Mouse (Mus musculus): Measurements from ENCODE around the gene Ttc33. TPM values are rescaled to one million over a fixed set of nuclear protein-coding genes. Genes with fewer than 3 reads are reported as not detected.
"Not testable (repeated sequence)": the region's sequence is repeated elsewhere in the genome, so short reads cannot be mapped to it uniquely, and the experiment has no call there.

Ttc33 gene
- polyA plus RNA-seq, 1 experiment from 2014 or later: 43.6 TPM

DNA sequence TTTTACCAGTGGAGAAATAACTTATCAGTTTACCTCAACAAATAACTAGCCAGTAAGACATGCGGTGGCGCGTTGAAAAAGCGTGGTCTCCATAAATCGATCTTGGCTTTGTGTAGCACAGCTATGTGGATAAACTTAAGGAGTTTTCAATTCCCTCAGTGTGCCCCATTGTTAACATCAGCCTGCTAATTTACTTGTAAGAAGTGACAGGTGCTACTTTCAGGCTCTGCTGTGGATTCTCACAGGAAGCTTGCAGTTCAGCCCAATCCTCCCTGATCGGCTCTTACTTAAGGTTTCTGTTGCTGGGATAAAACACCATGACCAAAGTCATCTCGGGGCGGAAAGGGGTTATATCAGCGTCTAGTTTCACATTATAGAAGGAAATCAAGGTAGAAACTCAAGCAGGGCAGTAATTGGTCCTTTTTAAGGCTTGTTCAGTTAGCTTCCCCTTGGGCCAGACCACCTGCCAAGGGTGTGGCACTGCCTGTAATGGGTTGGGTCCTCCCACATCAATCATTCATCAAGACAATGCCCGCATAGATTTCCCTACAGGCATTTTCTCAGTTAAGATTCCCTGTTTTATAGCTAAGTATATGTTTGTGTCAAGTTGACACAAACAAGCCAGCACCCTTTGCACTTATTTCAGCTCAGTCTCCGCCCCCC lies 526 bp upstream of the Ttc33 start:
- DNase-seq (ENCODE audit: low spot score): peak; percentile 18

DNA sequence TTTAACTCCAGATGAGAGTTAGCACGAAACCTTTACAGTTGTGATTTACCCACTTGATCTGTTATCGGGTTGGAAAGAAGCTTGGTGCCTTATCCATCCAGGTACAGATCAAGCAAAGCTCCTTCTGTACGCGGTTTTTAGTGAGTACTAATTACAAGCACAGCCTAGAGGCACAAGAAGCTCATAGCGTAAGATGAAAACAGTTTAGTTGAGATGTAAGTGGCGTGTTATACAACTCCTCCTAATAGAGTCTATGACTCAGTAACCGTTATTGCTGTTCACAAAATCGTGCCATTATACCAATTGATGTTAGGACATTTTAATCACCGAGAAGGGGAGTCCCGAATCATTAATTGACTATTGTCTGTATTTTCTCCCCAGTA lies 959 bp downstream of the Ttc33 start:
- DNase-seq (ENCODE audit: low spot score): no peak

DNA sequence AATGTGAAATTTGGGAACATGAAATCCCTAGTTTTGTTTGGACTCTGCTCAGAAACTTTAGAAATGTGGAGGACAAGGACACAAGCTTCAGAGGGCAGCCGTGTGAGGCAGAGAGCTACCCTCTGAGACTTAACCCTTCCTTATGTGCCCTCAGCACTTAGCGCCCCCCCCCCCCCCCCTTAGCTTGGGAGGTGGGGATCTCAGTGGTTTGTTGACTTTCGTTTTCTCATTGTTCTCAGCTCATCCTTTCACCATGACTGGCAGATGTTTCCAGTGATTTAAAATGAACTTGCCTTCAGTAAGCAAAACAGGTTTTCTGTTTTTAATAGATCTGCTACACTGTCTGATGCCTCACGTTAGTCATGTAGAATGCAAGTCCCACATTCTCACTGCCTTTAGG lies 1.8 kb downstream of the Ttc33 start:
- no peak for DNase-seq (ENCODE audit: low spot score)

DNA sequence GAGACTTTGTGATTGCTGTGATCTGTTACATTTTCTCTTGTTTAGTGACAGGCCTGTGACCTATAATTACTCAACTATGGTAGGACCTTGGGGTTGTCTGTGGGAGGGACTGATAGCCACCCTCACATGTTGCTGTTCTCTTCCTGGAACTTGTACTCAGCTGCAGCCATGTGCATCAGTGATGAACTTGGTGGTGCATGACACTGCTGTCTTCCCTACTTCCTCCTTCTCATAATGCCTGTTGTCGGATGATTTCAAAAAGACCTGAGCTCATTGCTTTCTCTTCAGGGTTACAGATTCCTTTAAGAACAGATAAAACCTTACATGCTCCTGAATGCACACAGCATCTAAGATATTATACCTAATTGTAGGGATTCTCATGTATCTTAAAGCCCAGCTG lies 2.7 kb downstream of the Ttc33 start:
- no peak for DNase-seq (ENCODE audit: low spot score)

DNA sequence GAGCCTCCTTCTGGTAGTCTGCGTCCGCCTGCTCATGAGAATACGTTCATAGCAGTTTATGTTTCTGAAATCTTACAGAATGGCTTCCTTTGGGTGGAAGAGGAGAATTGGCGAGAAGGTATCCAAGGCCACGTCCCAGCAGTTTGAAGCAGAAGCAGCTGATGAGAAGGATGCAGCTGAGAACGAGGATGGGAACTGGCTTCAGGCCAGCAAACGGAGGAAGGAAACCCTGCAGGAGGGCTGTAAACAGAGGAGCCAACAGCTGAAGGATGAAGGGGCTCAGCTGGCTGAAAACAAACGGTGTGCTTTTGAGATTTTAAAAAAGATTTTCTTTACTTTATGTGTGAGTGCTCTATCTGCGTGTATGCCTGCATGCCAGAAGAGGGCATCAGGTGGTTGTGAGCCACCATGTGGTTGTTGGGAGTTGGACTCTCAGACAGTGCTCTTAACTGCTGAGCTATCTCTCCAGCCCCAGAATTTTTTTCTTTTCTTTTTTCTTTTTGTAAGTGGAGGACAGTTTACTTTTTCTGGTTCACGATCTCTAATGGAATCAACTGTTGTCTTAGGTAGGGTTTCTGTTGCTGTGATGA lies 4.3 kb downstream of the Ttc33 start:
- peak; percentile 10 for DNase-seq (ENCODE audit: low spot score)

DNA sequence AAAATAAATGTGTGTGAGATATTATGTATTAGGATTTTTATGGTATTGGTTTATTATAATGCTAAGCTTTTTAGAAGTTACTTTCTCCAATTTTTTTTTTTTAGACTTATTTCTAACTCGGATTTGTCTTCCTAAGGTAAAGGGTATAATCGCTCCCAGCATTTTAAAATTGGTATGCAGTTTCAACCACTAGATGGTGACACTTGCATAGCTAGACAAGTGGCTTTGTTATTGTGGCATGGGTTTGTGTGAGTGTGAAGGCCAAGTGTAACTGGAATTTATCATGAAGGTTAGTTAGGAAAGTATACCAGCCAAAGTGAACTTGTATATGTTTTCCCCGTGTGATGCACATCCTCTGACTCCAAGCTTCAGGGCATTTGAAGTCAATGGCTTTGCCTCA lies 8.5 kb downstream of the Ttc33 start:
- peak; percentile 19 for DNase-seq (ENCODE audit: low spot score)

DNA sequence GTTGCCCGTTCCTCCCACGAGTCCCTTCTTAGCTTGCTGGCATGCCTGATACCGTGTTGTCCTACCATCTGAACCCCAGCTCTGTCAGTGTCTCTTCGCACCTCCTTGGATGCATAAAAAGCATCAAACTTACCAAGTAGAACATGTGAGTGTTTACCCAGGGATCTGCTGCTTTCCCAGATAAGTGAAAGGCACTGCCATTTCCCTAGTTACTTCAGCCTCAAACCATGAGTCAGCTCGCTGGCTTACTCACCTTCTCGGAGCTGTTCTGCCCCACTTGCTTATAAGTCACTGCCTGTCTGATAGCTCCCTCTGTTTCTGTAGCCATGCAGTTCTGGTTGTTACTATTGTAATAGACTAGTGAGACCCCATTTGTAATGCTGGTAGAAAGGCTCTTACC lies 9.1 kb downstream of the Ttc33 start:
- DNase-seq (ENCODE audit: low spot score): no peak

DNA sequence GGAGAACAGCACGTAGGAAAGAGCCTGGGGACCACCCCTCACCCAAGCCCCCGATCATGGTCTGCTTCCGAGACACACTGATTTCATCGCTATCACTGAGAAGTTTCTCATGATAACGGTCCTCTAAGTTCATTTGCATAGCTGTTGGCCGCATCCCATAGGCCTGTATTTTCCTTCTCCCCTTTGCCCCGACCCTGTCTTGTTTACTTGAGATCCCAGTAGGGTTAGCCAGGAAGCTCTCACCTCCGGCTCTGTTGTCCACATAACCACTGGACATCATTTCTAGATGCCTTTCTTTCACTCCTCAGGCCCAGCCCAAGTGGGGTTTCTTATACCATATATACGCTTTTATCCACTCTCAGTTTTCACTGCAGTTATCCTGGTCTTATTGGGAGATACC lies 9.6 kb downstream of the Ttc33 start:
- no peak for DNase-seq (ENCODE audit: low spot score)

DNA sequence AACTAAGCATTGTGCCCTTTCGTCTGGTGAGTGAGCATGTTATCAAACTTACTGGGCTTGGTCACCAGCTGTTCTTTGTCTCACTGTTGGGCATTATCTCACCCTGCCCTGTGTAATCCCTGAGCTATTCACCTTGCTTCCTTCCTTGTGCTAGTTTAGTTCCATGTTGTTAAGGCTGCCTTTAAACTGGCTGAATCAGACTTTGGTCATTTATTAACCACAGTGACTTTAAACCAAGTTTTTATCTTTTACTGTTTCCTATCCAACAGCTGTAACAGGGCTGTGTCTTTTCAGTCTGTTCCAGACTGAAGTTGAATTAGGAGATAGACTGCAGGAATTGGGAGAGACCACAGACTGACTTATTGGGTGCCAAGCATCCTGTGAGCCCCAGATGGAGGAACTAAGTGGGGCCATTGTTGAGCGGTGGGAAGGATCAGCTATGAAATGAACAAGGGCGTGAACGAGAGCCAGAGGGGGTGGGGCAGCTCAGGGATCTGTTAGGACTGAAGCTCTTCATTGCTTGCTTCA lies 10.7 kb downstream of the Ttc33 start:
- no peak for DNase-seq (ENCODE audit: low spot score)

DNA sequence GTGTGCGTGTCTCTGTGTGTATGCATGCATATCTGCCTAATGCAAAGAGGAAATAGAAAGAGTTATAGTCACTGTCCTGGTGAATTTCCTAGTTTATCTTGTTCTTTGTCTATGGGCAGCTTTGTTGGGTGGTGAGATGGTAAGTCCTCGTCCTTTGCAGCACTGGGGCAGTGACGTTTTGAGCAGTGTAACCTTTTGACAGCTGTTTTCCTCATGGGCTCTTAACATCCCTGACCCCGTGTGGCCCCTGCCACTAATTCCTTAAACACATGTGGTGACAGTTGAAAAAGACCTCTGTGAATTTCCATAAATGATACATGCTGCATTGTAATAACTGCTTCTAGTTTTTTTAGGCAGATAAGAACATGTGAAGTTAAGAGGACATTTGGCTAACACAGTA lies 11.4 kb downstream of the Ttc33 start:
- no peak for DNase-seq (ENCODE audit: low spot score)

DNA sequence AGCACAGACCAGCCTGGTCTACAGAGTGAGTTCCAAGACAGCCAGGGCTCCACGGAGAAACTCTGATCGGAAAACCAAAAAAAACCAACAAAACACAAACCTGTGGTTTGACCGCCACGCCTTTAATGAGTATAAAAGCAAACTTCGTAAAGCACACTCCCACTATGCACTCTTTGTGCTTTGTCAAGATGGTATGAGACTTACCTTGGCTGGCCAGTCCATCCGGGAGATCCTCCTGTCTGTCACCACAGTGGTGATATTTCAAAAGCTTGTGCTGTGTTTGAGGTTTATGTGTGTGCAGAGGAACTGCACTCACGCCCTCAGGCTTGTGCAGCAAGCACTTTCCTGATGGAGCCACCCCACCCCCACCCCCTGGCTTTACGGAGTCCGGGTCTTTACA lies 19.9 kb downstream of the Ttc33 start:
- DNase-seq (ENCODE audit: low spot score): no peak

DNA sequence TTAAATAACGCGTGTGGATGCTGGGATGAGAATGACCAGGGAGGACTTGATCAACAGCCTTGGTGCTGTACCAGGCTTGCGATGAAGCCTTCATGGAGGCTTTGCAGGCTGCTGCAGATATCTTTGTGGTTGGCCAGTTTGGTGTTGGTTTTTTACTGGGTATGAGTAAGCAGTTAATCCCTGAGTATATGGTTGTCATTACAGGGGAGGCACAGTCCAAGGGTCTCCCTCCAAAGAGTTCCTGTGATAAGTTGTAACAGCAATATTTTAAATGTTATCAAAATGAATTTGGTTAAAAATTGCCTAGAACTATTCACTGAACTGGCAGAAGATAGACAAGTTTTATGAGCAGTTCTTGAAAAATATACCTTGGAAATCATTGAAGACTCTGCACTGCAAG lies 23.8 kb downstream of the Ttc33 start:
- no peak for DNase-seq (ENCODE audit: low spot score)

DNA sequence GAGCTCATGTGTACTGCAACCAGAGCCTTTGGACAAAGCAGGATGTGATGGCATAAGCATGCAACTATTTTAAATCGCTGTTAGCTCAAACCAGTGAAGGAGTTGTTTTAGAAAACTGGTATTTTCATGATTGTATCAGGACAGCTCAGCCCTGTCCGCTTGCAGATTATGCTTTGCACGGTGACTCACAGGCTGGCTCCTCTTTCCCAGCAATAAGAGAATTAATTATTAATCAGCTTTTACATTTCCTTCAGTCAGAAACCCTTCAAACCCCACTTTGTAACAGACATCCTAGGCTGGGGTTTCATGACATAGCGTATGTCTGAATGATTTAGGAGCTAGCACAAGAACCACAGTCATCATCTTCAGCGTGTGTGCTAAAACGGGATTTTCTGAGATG lies 35.2 kb downstream of the Ttc33 start:
- DNase-seq (ENCODE audit: low spot score): no peak

DNA sequence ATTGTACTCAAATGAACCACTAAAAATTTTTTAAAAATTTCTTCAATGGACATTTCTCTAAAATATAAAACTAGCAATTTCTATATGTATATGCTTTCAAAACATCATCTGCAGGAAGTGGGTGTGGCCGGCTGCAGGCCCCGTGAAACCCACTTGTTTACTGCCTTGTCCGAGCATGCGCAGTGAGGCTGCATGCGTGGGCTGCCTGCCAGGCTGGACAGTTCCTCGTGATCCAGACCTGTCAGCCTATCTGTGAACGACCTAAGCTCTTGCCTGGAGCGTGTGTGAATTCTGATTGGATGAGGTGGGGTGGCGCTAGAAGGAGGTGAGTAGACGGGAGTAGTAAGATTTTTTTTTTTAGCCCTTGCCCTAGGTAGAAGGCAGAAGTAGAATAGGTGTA lies 45.4 kb downstream of the Ttc33 start:
- not testable (repeated sequence) for DNase-seq (ENCODE audit: low spot score)

DNA sequence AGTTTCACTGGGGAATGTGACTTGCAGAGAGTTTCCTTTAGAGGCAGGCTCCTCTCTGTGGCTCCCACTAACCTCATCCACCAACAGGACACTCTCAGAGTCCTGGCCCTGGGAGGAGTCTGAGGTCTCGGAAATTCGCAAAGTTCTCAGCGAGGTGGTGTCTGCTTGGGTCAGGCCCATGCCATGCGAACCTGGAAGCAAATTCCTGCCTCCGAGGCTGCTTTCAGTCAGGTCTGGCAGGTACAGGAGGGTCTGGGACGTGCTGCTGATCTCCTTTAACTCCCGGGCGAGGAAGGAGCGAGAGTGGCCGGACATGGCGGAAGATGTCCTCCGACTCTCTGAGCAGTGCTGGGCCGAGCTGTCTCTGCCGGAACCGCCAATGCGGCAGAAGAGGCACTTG lies 49.3 kb downstream of the Ttc33 start:
- DNase-seq (ENCODE audit: low spot score): no peak

DNA sequence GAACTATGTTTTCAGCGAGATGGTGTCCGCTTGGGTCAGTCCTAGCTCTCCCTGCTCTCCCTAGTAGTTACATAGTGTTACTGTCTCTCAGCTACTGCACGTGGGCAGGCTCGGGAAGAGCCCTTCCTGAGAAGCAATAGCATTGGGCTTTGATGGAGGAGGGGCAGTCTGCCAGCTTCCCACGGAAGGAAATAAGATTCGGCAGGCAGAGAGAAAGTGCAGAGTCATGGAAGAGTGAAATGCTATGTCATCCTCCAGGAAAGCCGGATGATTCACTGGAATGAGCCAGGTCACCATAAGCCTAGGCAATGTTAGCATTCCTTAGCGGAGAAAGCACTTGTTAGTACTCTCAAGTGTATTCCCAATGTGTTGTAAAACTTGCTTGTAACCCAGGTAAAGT lies 50.2 kb downstream of the Ttc33 start:
- DNase-seq (ENCODE audit: low spot score): no peak

DNA sequence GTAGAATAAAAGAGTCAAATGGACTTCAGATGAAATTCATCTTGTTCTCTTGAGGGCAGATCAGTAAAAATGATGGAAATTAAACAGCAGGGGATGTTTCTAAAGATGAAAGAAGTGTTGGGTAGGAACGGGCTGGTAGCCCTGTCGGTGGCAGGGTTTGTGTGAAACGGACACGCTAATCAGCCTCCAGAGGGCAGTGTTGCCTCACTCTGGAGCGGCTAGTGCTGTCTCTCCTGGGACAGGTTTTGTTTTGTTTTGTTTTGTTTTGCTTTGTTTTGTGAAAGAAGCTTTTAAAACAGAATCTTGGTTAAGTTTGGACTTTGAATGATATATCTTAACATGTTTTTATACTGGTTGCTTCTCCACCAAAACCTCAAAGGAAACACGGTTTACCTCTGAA lies 51.2 kb downstream of the Ttc33 start:
- peak; percentile 86 for DNase-seq (ENCODE audit: low spot score)

DNA sequence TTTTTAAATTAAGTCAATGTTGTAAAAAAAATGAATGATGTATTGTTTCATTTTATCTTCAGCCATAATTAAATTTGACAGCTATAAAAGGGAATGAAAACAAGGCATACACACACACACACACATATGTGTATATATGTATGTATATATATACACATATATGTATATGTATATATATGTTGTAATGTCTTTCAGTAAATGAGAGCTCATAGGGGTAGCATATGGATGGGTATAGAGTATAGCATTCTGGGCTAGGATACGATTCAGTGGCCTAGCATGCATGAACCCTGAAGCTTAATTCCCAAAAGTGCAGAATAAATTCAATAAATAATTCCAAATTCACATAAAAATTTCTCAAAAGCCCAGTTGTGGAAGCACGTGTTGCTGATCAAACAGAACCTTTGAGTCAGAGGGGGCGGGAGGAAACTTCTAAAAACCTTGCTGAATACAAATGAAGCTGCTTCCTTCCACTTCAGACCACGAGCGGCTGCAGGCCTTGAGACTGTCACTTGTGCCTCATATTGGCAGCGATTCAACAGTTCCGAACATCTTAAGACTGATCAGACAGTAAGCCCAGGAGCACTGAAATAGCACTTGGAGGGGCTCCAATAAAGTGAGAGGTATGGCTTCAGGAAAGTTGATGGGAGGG lies 51.8 kb downstream of the Ttc33 start:
- peak; percentile 74 for DNase-seq (ENCODE audit: low spot score)

DNA sequence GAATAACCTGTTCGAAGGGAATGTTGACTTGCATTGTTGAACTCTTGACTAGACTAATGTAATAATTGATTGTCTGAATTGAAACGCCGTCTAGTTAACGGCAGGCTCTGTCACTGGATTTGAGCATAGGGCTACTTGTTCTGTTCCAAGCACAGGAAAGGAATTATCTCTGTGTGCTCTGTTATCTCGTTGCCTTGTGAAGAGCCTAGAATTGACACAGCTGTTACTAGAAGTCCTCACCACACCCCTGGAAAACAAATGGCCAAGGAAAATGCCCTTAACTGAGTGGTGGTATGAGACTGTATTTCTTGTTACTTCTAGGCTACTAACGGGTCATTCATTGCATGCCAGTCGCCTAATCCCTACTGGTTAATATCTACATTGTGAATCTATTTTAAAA lies 52.7 kb downstream of the Ttc33 start:
- DNase-seq (ENCODE audit: low spot score): no peak

DNA sequence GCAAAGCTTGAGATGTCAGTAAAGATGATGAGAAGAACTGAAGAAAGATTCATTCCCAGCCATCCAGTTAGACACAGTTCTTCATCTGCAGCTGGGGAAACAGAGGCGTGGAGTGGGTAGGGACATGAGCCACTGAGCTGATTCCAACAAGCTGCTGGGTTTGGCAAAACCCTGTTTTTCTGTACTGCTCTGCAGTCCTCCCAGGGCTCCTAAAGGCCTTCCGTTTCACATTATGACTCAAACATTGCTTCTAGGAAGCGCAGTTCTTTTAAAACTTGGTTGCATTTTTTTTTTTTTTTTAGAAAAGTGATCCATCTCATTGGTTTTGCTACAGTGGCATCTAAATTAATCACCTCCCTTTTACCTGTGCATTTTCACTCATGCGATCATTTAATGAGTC lies 53.2 kb downstream of the Ttc33 start:
- DNase-seq (ENCODE audit: low spot score): no peak

DNA sequence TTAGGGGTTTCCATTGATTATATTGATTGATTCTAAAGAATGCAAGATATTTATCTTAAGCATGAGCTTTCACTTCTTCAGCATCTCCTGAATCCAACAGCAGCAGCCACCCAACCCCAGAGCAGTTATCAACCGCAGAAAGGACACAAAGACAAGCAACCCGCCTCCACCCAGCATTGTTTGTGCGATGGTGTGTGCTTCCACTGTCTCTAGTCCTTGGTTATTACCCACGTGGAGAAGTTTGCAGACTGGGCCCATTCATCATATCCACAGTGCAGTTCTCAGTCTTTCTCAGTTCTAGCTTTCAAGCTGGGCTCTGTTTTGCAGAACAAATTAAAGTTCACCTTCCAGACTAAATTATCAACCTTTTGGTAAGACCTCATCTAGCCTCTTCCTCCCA lies 54.0 kb downstream of the Ttc33 start:
- peak; percentile 27 for DNase-seq (ENCODE audit: low spot score)

DNA sequence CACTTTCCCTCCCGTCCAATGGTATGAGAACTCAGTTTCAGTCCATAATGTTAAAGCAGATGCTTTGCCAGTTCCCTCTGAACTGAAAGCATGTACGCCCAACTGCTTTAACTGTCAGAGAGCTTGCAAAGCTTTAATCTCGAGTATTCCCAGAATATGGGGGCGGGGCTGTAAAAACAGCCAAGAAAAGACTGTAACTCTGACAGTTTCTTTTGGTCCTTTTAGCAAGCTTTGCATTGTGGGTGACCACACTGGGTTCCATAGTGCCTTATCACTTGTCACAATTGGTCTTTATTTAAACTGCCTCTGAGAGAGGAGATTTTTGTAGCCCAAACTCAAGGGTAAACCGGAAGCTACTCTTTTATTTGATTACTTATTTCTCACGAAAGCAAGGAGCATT lies 54.6 kb downstream of the Ttc33 start:
- DNase-seq (ENCODE audit: low spot score): peak; percentile 41

DNA sequence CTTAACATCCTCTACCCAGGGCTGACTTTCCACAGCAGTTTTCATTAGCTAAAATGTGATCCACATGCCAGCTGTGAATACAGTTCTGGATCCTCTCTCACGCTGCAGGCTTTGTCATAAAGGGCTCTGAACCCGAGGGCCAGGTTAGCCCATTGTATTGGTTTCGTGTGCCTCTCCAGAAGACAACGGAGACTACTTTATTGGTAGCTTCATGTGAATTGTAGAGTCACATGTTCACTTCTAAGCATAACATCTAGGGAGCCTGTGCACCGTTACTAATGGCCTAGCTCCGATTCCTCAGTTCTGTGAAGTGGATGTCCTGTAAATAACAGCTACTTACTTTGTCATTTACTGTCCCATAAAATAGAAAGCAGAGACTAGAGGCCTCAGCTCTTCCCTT lies 55.0 kb downstream of the Ttc33 start:
- DNase-seq (ENCODE audit: low spot score): no peak
